31 mouse cellular contexts compared by ENCODE assay signal in genomic region chr3:80774005-80774764, GRCm38 (mm10). TPM values are rescaled to one million over a fixed set of nuclear protein-coding genes. Genes with fewer than 3 reads are reported as not detected.
DNase-seq lines count a peak whose midpoint lies in the region; ATAC-seq and TF ChIP-seq lines count a peak whose summit lies in the region.
"Had no signal": no experiment of that assay in that cellular context is flagged by ENCODE, and none has a peak within 500 bp of the region (broad histone marks: within the 10 kb centered on the region; RNA-seq: fewer than 3 reads in every experiment).

No protein-coding gene starts in this region.

- no peak for TF ChIP-seq POLR2A in brain, embryonic 14.5 days (IDR thresholded peaks at IDR 0.05; ENCODE audit: borderline replicate concordance, extremely low read depth, insufficient read depth, insufficient read length, poor library complexity, severe bottlenecking)

- TF ChIP-seq CTCF in hindbrain, postnatal 0 days (IDR thresholded peaks at IDR 0.05; ENCODE audit: low read depth), result no peak
- no peak for TF ChIP-seq CTCF in brain, embryonic 14.5 days (IDR thresholded peaks at IDR 0.05; ENCODE audit: borderline replicate concordance, extremely low read depth, insufficient read depth, insufficient read length)

- no peaks in the 10 kb centered on the region for H3K4me1 ChIP-seq in forebrain, embryonic 13.5 days
- H3K4me1 ChIP-seq in forebrain, embryonic 12.5 days, result no peaks in the 10 kb centered on the region
- no peaks in the 10 kb centered on the region for H3K4me1 ChIP-seq in hindbrain, embryonic 16.5 days (ENCODE audit: control insufficient read depth, insufficient read depth, low read depth, low read length)
- no peaks in the 10 kb centered on the region for H3K4me1 ChIP-seq in hindbrain, postnatal 0 days (ENCODE audit: insufficient read depth, low read length)
- H3K4me1 ChIP-seq: heart, embryonic 13.5 days; intestine, embryonic 15.5 days; liver, embryonic 12.5 days; megakaryocyte, embryonic 14.5 days; stomach, embryonic 15.5 days had no signal

- no peak overlapping the region for H3K4me2 ChIP-seq in forebrain, embryonic 13.5 days
- no peak overlapping the region for H3K4me2 ChIP-seq in forebrain, embryonic 12.5 days
- no peak overlapping the region for H3K4me2 ChIP-seq in hindbrain, embryonic 16.5 days (ENCODE audit: low read length)
- no peak overlapping the region for H3K4me2 ChIP-seq in hindbrain, postnatal 0 days (ENCODE audit: low read depth, low read length)
- H3K4me2 ChIP-seq: heart, embryonic 13.5 days; intestine, embryonic 15.5 days; liver, embryonic 12.5 days; stomach, embryonic 15.5 days had no signal

- ATAC-seq in forebrain, embryonic 13.5 days, result peak; percentile 90
- ATAC-seq in forebrain, embryonic 12.5 days (ENCODE audit: low FRiP score), result no peak
- ATAC-seq in hindbrain, embryonic 16.5 days, result peak; percentile 77
- ATAC-seq in hindbrain, postnatal 0 days, result no peak
- ATAC-seq: intestine, embryonic 15.5 days; liver, embryonic 12.5 days; liver, postnatal 0 days had no signal

- no peaks in the 10 kb centered on the region for H3K27me3 ChIP-seq in forebrain, embryonic 13.5 days
- no peaks in the 10 kb centered on the region for H3K27me3 ChIP-seq in forebrain, embryonic 12.5 days
- no peaks in the 10 kb centered on the region for H3K27me3 ChIP-seq in hindbrain, embryonic 16.5 days (replicated peaks; ENCODE audit: control insufficient read depth, insufficient read depth, low read length)
- no peaks in the 10 kb centered on the region for H3K27me3 ChIP-seq in hindbrain, postnatal 0 days (ENCODE audit: insufficient read depth, low read length)
- H3K27me3 ChIP-seq: heart, embryonic 13.5 days; intestine, embryonic 15.5 days; liver, embryonic 12.5 days; megakaryocyte, embryonic 14.5 days; stomach, embryonic 15.5 days had no signal

- no peaks in the 10 kb centered on the region for H3K36me3 ChIP-seq in forebrain, embryonic 13.5 days (ENCODE audit: poor library complexity, severe bottlenecking)
- no peaks in the 10 kb centered on the region for H3K36me3 ChIP-seq in forebrain, embryonic 12.5 days (replicated peaks)
- no peaks in the 10 kb centered on the region for H3K36me3 ChIP-seq in hindbrain, embryonic 16.5 days (ENCODE audit: control insufficient read depth, insufficient read depth, low read length)
- no peaks in the 10 kb centered on the region for H3K36me3 ChIP-seq in hindbrain, postnatal 0 days (ENCODE audit: insufficient read depth, low read length)
- H3K36me3 ChIP-seq: G1E; heart, embryonic 13.5 days; intestine, embryonic 15.5 days; liver, embryonic 12.5 days; stomach, embryonic 15.5 days had no signal

- 71% methylated on average over 4 of the region's 4 CpGs for WGBS in forebrain, embryonic 13.5 days
- WGBS in forebrain, embryonic 12.5 days, result 73% methylated on average over 4 of the region's 4 CpGs
- WGBS in hindbrain, embryonic 16.5 days, result 51% methylated on average over 4 of the region's 4 CpGs
- WGBS in hindbrain, postnatal 0 days, result 61% methylated on average over 4 of the region's 4 CpGs

- no peak for DNase-seq in hindbrain, postnatal 0 days (ENCODE audit: low spot score)
- peak; percentile 80 for DNase-seq in brain, embryonic 14.5 days (ENCODE audit: low read depth)
- DNase-seq in mesoderm, embryonic 11.5 days (ENCODE audit: low read depth, low spot score), result peak; percentile 6
- DNase-seq in lung, postnatal 4 days, result no peak
- DNase-seq in thymus, postnatal 4 days, result no peak
- DNase-seq: adrenal gland, adult 8-10 months; cerebellum, adult 2 months; cerebellum, postnatal 14 days; gastrocnemius, adult 2 months; heart, postnatal 10 days; kidney, adult 2 months; kidney, postnatal 36 days; layer of hippocampus, postnatal 36 days; left cerebral cortex, postnatal 4 days; liver, postnatal 0 days; lung, postnatal 36 days; midbrain, embryonic 14.5 days; right cerebral cortex, postnatal 14 days; thymus, postnatal 25 days had no signal

- H3K4me3 ChIP-seq in forebrain, embryonic 13.5 days, result no peak overlapping the region
- H3K4me3 ChIP-seq in forebrain, embryonic 12.5 days (replicated peaks), result no peak overlapping the region
- no peak overlapping the region for H3K4me3 ChIP-seq in hindbrain, embryonic 16.5 days (ENCODE audit: low read length)
- H3K4me3 ChIP-seq in hindbrain, postnatal 0 days (ENCODE audit: low read length), result no peak overlapping the region
- H3K4me3 ChIP-seq: erythroblast, embryonic 14.5 days; gastrocnemius, adult 2 months; heart, embryonic 13.5 days; intestine, embryonic 15.5 days; layer of hippocampus, adult 2 months; liver, embryonic 12.5 days; megakaryocyte, embryonic 14.5 days; stomach, embryonic 15.5 days had no signal

- no peak overlapping the region for H3K9ac ChIP-seq in forebrain, embryonic 13.5 days
- H3K9ac ChIP-seq in forebrain, embryonic 12.5 days, result no peak overlapping the region
- no peak overlapping the region for H3K9ac ChIP-seq in hindbrain, embryonic 16.5 days (ENCODE audit: low read depth, low read length)
- H3K9ac ChIP-seq in hindbrain, postnatal 0 days (replicated peaks; ENCODE audit: low read length), result no peak overlapping the region
- H3K9ac ChIP-seq: heart, embryonic 13.5 days; intestine, embryonic 15.5 days; liver, embryonic 12.5 days; liver, postnatal 0 days; stomach, embryonic 15.5 days had no signal

- H3K27ac ChIP-seq in forebrain, embryonic 13.5 days, result no peak overlapping the region
- no peak overlapping the region for H3K27ac ChIP-seq in forebrain, embryonic 12.5 days
- no peak overlapping the region for H3K27ac ChIP-seq in hindbrain, embryonic 16.5 days (ENCODE audit: low read depth, low read length)
- H3K27ac ChIP-seq in hindbrain, postnatal 0 days, result no peak overlapping the region
- H3K27ac ChIP-seq: gastrocnemius, adult 2 months; heart, embryonic 13.5 days; intestine, embryonic 15.5 days; layer of hippocampus, adult 2 months; liver, embryonic 12.5 days; stomach, embryonic 15.5 days had no signal

- no peaks in the 10 kb centered on the region for H3K9me3 ChIP-seq in forebrain, embryonic 13.5 days (replicated peaks)
- no peaks in the 10 kb centered on the region for H3K9me3 ChIP-seq in forebrain, embryonic 12.5 days
- no peaks in the 10 kb centered on the region for H3K9me3 ChIP-seq in hindbrain, embryonic 16.5 days (ENCODE audit: control insufficient read depth, low read length)
- H3K9me3 ChIP-seq in hindbrain, postnatal 0 days (ENCODE audit: low read length), result no peaks in the 10 kb centered on the region
- H3K9me3 ChIP-seq: G1E; heart, embryonic 13.5 days; intestine, embryonic 15.5 days; liver, embryonic 12.5 days; megakaryocyte, embryonic 14.5 days; stomach, embryonic 15.5 days had no signal

RNA-seq across cellular contexts. Expression of gene Gria2, which starts 28.4 kb away (rescaled TPM):
- polyA plus RNA-seq in forebrain, embryonic 13.5 days (2015; fragmentation: Nextera tagmentation; extraction: Ambion mirVana), result 94.4 and 98.4 TPM in 2 replicates
- polyA plus RNA-seq in forebrain, embryonic 12.5 days (2016; fragmentation: Nextera tagmentation; extraction: Ambion mirVana), result 46.8 and 48.1 TPM in 2 replicates
- 186 and 187 TPM in 2 replicates for polyA plus RNA-seq in hindbrain, embryonic 16.5 days (2015; fragmentation: Nextera tagmentation; extraction: Ambion mirVana)
- 131 and 132 TPM in 2 replicates for total RNA-seq in hindbrain, postnatal 0 days (2014; rRNA removed)
- polyA plus RNA-seq in hindbrain, postnatal 0 days (2015; fragmentation: Nextera tagmentation; extraction: Ambion mirVana), result 149 and 159 TPM in 2 replicates
- polyA plus RNA-seq in brain, embryonic 14.5 days (2012; rRNA removed), result 142 and 179 TPM in 2 replicates
- total RNA-seq: monocyte, adult 5-6 weeks had no signal
- polyA plus RNA-seq: erythroblast, embryonic 14.5 days; G1E; liver, embryonic 12.5 days; liver, postnatal 0 days had no signal

Comparison
In these comparisons a context has a peak if more than half of its experiments do, and no peak if none do; other contexts are left out.
1. ATAC-seq: peak in forebrain, embryonic 13.5 days (single experiment) and hindbrain, embryonic 16.5 days (single experiment); none in forebrain, embryonic 12.5 days (single experiment) and hindbrain, postnatal 0 days (single experiment).
2. DNase-seq: peak in brain, embryonic 14.5 days (single experiment) and mesoderm, embryonic 11.5 days (single experiment); none in hindbrain, postnatal 0 days (single experiment), lung, postnatal 4 days (0 of 2) and thymus, postnatal 4 days (single experiment).